ENCODE assay signal across 8 mouse cellular contexts in genomic region chr19:10041388-10042148, GRCm38 (mm10). TPM values are rescaled to one million over a fixed set of nuclear protein-coding genes. Genes with fewer than 3 reads are reported as not detected.
DNase-seq lines count a peak whose midpoint lies in the region; ATAC-seq lines count a peak whose summit lies in the region.

Gene Fads3 (plus strand): TSS chr19:10041569.

- H3K27me3 ChIP-seq in embryonic facial prominence, embryonic 13.5 days: no peaks in the 10 kb centered on the region; the same call in 1 of the 2 replicates
- peaks cover 5% of the 10 kb centered on the region; the same call in 1 of the 2 replicates for H3K27me3 ChIP-seq in limb, embryonic 13.5 days
- peaks cover 23% of the 10 kb centered on the region for H3K27me3 ChIP-seq in midbrain, embryonic 13.5 days

- under 1% methylated on average over 66 of the region's 69 CpGs for WGBS in embryonic facial prominence, embryonic 13.5 days
- under 1% methylated on average over 60 of the region's 69 CpGs for WGBS in limb, embryonic 13.5 days
- under 1% methylated on average over 68 of the region's 69 CpGs for WGBS in midbrain, embryonic 13.5 days

- peak within 1 kb of the TSS; percentile 80 for H3K9ac ChIP-seq in embryonic facial prominence, embryonic 13.5 days
- H3K9ac ChIP-seq in limb, embryonic 13.5 days: peak within 1 kb of the TSS; percentile 84
- peak within 1 kb of the TSS; percentile 72 for H3K9ac ChIP-seq in midbrain, embryonic 13.5 days (replicated peaks)

- no peaks in the 10 kb centered on the region for H3K9me3 ChIP-seq in embryonic facial prominence, embryonic 13.5 days
- H3K9me3 ChIP-seq in limb, embryonic 13.5 days: no peaks in the 10 kb centered on the region
- H3K9me3 ChIP-seq in midbrain, embryonic 13.5 days: no peaks in the 10 kb centered on the region

- H3K4me2 ChIP-seq in embryonic facial prominence, embryonic 13.5 days: peak within 1 kb of the TSS; percentile 99
- H3K4me2 ChIP-seq in limb, embryonic 13.5 days (replicated peaks): peak within 1 kb of the TSS; percentile 97
- H3K4me2 ChIP-seq in midbrain, embryonic 13.5 days (replicated peaks): peak within 1 kb of the TSS; percentile 99

- H3K4me3 ChIP-seq in embryonic facial prominence, embryonic 13.5 days: peak within 1 kb of the TSS; percentile 69
- peak within 1 kb of the TSS; percentile 70 for H3K4me3 ChIP-seq in limb, embryonic 13.5 days
- H3K4me3 ChIP-seq in midbrain, embryonic 13.5 days (replicated peaks): peak within 1 kb of the TSS; percentile 69

- peak; percentile 21 for DNase-seq in CD4-positive, CD25-positive, alpha-beta regulatory T cell, adult 2 months (ENCODE audit: low read depth, low spot score)
- DNase-seq in heart, adult 18-20 months: peak; percentile 88 to 93
- DNase-seq in kidney, adult 18-20 months: peak; percentile 82
- peak; percentile 50 for DNase-seq in spleen, adult 12 weeks (ENCODE audit: low spot score)

- ATAC-seq in CD4-positive, CD25-positive, alpha-beta regulatory T cell, adult 4 months: no peak
- peak; percentile 78 for ATAC-seq in embryonic facial prominence, embryonic 13.5 days (ENCODE audit: insufficient number of reproducible peaks, insufficient read depth, low FRiP score, low TSS enrichment, low read depth)
- ATAC-seq in limb, embryonic 13.5 days (ENCODE audit: low FRiP score, low read depth): peak; percentile 90
- peak; percentile 91 for ATAC-seq in midbrain, embryonic 13.5 days

- peak within 1 kb of the TSS; percentile 44; the same call in 1 of the 2 replicates for H3K27ac ChIP-seq in embryonic facial prominence, embryonic 13.5 days
- H3K27ac ChIP-seq in limb, embryonic 13.5 days: peak within 1 kb of the TSS; percentile 11; the same call in 1 of the 2 replicates
- H3K27ac ChIP-seq in midbrain, embryonic 13.5 days: no peak within 1 kb of the TSS

- H3K4me1 ChIP-seq in embryonic facial prominence, embryonic 13.5 days: peaks cover 34% of the 10 kb centered on the region
- H3K4me1 ChIP-seq in limb, embryonic 13.5 days: peaks cover 30% of the 10 kb centered on the region
- peaks cover 23% of the 10 kb centered on the region for H3K4me1 ChIP-seq in midbrain, embryonic 13.5 days (replicated peaks)

- no peaks in the 10 kb centered on the region for H3K36me3 ChIP-seq in embryonic facial prominence, embryonic 13.5 days
- peaks cover under 1% of the 10 kb centered on the region; the same call in 1 of the 2 replicates for H3K36me3 ChIP-seq in limb, embryonic 13.5 days
- no peaks in the 10 kb centered on the region for H3K36me3 ChIP-seq in midbrain, embryonic 13.5 days

RNA-seq across cellular contexts. Expression of gene Fads3, which starts in this region (rescaled TPM):
- polyA plus RNA-seq in CD4-positive, CD25-positive, alpha-beta regulatory T cell, adult 4 months (2017; shearing (Covaris generic)): not detected
- 8.6 and 10.0 TPM in 2 replicates for polyA plus RNA-seq in embryonic facial prominence, embryonic 13.5 days (2015; fragmentation: Nextera tagmentation; extraction: Ambion mirVana)
- 10 to 100 TPM; 31.8 to 34.9 TPM for total RNA-seq in heart, adult 18-20 months (2021)
- 10.0 and 10.8 TPM in 2 replicates for polyA plus RNA-seq in limb, embryonic 13.5 days (2015; fragmentation: Nextera tagmentation; extraction: Ambion mirVana)
- polyA plus RNA-seq in midbrain, embryonic 13.5 days (2015; fragmentation: Nextera tagmentation; extraction: Ambion mirVana): 8.7 and 9.1 TPM in 2 replicates

Comparison
In these comparisons a context has a peak if more than half of its experiments do, and no peak if none do; other contexts are left out.
1. DNase-seq: peak in every context shown above with its lines; median percentile 90 in heart, adult 18-20 months; 82 in kidney, adult 18-20 months; 50 in spleen, adult 12 weeks; 21 in CD4-positive, CD25-positive, alpha-beta regulatory T cell, adult 2 months.